Mouse (Mus musculus) retina, adult 2 months (tissue): Measurements from ENCODE around the gene Zfp663.

Experiments used
- DNase-seq: peaks from one replicate; pipeline ENCODE4 v3.0.0-alpha.2; 2012; ENCODE audit warnings: low read depth, low spot score

The Zfp663 gene

DNA sequence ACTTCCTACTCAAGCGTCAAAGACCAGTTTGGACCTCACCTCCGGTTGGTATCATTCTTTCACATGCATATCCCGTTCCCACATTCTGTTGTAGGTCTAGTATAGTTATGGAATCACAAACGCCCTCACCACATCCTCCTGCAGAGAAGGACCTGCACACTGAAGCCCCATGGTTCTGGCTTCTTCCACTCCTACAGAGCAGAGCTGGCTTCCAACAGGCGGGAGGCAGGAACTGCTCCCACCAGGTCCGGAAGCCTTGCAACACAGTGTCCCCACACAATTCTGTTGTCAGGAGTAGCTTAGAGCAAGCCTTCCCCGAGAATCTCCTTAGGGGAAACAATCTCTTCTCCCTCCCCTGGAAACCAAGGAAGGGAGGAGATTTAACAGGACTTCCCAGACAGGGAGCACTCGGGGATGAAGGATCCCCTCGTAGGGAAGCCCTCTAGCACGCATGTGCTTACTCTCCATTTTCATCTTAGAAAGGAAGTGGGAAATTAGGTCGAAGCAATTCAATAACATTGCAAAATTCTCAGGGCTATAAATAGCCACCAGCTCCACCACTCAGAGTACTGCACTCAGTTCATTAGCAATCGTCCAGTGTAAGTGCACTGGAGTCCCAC lies 47.9 kb downstream of the Zfp663 start:
- DNase-seq: no peak

DNA sequence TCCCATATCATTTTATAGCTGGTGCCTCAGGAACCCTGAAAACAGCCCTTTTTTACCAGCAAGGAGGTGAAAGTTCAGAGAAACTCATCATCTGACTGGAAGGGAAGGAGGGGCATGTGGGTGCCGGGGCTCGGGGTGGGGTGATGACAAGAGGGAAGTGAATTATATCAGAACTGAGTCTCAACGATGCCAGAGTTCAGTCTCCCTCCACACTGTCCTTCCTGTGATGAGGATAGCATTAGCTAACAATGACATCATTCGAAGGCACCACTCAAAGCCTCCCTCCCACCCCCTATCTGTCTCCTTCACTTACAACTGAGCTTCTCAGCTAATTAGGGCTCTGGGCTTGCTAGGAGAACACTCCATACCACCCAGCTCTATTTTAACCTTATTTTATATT lies 49.0 kb downstream of the Zfp663 start:
- no peak for DNase-seq

DNA sequence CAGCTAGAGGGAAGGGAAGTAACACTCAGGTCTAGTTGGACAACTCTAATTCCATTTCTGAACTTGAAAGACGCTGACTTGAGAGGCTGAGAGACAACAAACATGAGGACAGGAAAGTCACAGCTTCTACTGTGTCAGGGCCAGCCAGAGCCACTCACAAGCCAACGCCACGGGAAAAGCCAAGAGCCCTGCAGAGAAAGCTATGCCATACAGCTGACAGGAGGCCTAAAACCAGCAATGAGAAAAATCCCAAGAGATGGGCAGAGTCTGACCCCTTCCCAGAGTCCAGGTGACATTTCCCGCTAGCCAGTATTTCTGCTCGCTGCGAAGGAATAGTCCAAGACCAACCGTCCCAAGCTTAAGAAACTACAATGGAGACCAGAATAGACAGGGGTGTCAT lies 49.6 kb downstream of the Zfp663 start:
- DNase-seq: no peak

DNA sequence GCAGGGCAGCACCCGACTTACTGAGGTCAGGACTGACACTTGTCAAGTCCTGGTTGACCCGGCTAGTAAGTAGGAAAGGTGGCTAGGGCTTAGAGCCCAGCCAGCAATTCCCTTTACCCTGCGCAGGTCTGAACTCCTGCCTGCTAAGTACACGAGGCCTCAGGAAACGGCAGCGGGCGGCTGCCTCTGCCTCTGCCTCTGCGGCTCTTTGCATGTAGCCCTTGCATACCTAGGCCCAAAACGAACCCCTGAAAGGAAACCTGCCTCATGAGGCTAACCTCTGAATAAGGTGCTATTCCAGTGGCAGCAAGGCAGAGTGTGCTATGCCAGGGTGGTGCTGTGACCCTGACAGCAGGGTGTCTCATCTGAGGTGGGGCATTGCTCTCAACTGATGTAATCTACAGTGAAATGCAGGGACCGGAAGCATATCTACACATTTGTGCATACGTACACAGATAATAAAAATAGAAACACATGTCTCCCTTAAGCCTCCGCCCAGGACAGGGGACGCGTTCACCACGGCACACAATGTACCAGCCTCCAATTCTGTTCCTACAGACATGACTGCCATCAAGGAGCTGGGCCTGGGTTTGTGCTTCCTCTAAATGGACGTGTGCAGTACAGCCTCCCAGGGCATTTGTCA lies 50.8 kb downstream of the Zfp663 start:
- DNase-seq: no peak

DNA sequence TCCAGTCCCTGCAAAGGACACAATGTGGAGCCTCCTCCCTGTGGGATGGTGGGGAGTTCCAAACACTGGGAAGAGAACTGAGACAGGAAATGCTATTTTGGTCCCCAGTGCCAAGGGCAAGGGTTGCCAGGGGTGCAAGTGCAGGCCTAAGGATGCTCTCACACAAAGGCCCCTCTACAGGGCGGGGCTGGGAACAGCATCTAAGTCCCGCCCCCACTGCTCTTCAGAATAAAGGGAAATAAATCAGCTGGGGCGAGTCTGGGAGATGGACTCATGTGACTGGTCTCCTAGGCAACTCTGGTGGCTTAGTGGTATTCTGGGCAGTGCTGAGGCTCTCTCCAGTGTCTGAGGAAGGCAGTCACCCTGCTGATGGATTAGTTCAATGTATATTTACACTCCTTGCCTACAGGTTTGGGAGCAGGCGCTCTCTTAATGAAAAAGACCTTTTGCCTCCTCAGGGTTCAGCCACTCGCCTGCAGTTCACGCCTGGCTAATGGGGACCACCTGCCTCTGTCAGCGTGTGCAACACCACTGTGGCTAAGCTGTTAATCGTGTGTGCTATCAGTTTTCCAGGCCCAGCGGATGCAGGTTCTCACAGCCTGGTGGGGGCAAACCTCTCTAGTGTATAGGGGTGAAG lies 51.6 kb downstream of the Zfp663 start:
- DNase-seq: no peak

DNA sequence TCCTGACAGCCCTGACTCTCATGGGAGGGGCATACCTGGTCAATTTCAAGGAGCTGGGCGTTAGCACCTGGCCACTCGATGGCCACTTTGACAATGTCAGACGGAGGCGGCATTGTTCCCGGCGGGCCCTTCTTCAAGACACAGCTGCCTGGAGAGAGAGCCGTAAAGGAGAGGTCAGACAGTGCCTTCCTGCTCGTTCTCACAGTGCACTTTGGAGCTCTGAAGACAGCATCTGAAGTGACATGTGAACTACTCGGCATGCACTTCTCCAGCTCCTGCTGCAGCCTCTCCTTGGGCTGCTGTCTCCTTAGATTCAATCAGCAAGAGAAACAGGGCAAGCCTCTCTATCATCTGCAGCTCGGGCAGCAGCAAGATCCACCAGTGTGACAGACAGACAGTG lies 52.3 kb downstream of the Zfp663 start:
- DNase-seq: no peak

DNA sequence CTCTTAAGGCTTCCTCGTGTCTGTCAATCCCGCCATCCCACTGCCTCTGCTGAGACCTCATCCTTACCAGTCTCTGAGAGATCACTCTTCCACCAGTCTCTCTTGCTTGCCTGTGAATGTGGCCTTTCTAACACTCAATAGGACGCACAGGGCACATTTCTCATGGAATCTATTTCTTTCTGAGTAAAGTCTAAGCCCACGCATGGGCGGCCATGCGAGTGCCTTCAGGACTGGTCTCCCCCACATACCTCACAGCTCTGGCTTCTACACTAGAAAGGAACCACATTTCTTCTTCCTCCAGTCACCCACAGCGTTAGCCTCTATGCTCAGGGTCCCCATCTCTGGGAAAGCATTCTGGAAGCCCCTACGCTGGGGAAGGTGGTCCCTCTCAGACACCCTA lies 54.3 kb downstream of the Zfp663 start:
- no peak for DNase-seq

DNA sequence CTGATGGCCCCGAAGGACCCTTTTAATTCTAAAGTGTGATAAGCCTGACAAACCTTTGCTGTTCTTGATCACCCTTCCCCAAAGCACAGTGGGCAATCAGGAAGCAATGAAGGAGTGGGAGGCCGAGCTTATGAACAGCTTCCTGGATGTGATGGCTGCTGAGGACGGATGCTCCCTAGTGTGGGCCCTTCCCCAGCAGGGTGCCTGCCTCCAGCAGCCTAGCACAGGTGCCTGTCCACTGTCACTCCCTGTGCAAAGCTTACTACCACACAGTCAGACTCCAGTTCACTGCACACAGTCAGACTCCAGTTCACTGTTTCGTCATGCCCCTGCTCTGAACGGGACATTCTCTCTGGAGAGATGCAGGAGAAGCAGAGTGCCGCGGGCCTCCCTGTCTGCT lies 56.1 kb downstream of the Zfp663 start:
- no peak for DNase-seq

DNA sequence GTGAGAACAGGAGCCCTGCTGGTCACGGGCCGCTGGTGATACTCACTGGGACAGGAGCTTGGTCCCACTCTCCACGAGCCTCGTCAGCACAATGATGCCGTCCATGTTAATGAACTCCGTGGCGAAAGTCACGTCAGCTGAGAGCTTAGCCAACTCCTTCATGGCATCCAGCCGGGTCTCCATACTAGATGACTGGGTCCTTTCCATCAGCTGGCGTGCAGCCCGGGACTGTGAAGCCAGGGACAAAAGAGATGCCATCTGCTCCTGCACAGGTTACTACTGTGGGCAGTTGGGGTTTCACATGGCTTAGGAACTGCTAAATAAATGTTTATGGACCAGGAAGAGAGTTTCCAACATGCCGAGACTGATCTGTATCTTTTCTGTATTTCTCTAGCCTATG lies 57.0 kb downstream of the Zfp663 start:
- no peak for DNase-seq

DNA sequence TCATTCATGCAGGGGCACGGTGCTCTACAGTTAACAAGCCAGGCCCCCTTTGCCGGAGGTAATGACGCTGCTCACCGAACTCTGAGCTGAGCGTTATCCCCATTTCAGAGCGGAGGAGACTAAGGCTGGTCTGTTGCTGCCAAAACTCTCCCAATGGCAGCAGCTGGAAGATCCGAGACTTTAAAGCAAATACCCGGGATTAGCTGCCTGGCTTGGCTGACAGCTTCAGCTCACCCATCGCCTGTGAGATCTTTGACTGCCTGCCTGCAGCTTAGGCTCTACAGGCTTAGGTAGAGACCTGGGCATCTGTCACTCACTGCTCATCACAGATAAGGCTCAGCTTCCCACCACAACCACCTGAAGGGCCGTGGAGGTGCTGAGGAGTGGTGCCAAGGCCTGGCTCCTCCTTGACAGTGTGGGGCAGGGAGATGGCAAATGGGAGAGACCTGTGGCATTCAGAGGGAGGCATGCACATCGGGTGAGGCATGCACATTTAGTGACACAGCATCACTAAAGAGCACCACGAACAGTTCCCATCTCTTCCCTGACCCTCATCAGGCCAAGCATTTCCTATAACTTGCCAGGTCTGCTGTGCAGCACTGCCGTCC lies 57.6 kb downstream of the Zfp663 start:
- DNase-seq: no peak

DNA sequence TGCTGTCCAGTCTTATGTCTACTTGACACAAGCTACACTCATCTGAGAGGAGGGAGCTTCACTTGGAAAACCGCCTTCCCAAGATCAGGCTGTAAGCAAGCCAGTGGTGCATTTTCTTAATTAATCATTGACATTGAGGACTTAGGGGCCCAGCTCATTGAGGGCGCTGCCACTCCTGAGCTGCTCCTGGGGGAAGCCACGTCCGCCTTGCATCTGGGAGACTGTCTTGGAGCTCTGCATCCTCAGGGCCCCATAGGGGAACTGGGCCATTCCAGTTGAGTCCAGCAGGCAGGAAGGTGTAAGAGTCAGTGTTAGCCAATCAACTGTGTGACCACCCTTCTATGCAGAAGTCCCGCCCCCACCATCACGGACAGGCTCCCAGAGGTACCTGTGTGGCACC lies 60.7 kb downstream of the Zfp663 start:
- no peak for DNase-seq

DNA sequence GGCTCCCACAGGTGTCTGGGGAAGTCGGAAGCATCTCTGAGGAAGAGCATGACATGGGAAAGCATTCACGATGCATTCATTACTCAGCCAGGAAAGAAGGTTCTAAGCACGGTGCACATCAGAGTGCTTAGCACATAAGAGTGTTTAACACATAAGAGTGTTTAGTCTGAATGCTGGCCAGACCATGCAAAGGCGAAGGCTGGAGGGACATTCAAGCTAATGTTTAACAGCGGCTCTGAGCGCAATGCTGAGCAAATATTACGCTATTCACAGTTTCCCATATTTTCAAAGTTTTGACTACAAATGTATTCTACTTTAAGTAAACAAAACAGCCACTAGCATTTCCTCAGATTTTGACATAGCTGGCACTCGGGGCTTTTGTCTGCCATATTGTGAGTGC lies 63.1 kb downstream of the Zfp663 start:
- DNase-seq: no peak

DNA sequence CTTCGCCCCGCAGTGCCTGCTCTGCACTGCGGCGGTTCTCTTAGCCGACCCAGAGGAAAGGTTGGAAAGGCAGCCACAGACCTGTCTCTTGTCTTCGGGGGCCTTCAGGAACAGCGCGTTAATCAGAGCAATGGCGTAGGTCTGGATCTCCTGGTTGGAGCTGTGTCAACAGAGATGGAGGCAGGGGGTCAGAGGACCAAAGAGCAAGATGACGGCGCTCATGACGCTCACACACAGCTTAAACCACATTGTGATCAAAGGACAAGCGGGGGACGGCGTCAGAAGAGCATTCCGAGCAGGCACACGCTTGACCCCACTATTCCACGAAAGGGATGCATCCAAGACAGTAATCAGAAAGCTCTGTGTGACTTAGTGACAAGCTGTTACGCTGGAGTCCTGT lies 63.7 kb downstream of the Zfp663 start:
- DNase-seq: no peak

DNA sequence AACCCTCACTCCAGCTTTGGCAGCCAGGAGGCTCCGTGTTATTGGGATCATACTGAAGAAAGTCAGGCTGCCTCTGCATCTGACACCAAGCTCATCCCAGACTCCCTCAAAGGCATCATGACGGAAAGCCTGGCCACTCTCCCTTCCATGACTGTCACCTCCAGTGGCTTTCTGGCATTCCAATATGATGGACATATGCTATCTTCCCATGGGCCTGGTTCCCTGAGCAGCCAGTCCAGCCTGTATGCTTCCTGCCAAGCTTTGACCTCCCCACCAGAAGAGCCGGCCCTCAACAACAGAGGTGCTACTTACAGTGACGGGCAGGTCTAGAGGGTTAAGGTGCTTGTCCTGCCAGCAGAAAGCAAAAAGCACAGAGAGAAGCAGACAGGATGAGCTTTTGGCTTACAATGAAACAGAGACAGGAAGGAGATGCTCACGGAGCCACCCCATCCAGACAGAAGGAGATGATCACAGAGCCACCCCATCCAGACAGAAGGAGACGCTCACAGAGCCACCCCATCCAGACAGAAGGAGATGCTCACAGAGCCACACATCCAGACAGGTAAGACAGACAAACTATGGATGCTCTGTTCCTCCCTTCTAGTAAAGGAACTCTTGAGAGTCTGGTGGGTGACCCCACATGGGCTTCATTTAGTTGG lies 65.0 kb downstream of the Zfp663 start:
- DNase-seq: no peak

DNA sequence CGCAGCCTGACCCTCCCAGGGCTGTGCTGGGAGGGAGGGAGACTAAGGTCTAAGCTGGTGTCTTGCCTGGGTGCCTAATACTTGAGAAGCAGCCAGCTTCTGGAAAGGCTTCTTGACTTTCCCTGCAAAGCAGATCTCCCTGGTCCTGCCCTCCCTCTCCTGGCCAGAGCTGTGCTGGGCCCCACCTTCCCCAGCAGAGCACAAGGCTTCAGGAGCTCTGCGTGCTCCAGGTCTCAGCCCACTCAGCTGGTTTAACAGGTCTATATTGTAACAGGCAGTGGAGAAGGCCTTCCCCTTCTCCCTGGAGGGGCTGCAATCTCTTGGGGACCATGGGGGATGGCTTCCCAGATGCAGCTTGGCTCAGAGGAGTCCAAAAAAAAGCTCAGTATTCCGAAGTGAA lies 67.1 kb downstream of the Zfp663 start:
- DNase-seq: no peak
